Mouse (Mus musculus): ENCODE data around the gene Pth1r.
"Not testable (repeated sequence)": the region's sequence is repeated elsewhere in the genome, so short reads cannot be mapped to it uniquely, and the experiment has no call there.

Gene Pth1r

DNA sequence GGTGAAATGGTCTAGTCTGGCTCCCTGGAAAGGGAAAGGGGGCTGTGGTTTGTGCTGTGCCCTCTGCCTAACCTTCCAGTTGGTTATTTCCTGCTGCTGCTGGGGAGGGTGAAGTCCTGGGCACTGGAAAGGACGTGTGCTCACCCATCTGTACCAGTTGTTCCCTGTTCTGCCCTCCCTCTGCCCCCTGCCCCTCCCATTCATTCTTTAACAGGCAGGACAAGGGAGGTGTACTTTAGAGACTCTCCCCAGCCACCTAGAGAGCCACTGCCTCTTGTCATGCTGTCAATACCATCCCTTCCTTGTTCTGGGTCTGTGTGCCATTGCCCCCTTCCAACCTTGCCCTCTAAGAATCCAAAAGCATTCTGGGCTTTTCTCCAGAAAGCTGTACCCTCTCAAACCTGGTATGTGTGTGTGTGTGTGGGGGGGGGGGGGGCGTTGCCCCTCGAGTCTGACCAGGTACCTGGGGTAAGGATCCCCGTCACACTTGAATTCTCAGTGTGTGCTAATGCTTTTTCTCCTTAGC lies 63.3 kb downstream of the Pth1r start:
- DNase-seq (ENCODE audit: low spot score in 2 of 2): no peak

DNA sequence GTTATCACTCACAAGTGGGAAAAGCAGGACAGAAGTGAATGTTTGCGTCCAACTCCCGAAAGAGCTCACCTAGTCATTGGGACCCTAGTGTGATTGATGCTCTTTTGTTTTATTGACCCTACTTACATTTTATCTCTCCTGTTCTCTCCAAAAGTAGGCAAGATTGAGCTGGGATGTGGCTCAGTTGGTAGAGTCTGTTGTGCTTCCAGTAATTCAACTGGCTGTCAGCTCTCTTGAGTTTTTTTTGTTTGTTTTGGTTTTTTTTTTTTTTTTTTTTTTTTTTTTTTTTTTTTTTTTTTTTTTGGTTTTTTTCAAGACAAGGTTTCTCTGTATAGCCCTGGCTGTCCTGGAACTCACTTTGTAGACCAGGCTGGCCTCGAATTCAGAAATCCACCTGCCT lies 64.2 kb downstream of the Pth1r start:
- DNase-seq (ENCODE audit: low spot score in 2 of 2): not testable (repeated sequence)

DNA sequence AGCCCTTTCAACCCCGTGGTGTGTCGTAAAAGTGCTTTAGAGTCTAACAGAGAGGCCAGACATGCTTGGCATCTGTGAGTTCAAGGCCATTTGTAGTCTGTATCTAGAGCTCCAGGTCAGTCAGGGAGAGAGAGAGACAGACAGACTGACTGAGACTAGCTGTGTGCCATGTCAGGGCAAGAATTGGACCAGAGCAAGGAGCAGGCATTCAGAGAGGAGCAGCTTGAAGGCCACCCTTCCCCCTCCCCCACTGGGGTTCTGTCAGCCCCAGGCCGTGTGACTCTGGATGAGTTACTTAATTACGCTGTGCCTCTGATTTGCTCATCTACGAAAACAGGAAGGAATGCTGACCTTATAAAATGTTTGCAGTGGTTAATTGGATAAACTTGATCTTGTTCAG lies 64.7 kb downstream of the Pth1r start:
- DNase-seq (ENCODE audit: low spot score in 2 of 2): no peak

DNA sequence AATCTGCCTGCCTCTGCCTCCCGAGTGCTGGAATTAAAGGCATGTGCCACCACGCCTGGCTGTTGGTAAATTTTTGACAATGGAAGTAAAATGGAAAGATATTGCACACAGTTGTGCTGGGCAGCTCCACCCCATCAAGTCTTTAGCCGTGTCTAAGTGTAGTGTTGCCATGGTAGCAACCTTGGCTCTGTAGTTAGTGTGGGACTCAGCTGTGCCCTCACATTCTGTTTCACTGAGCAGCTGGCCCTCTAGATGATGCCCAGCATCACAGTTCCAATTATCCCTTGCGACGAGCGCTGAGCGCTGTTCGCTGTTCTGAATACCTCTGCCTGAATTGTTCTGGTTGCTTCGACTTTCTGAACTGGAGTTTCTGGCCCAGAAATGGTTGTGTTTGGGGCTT lies 65.1 kb downstream of the Pth1r start:
- DNase-seq (ENCODE audit: low spot score in 2 of 2): no peak

DNA sequence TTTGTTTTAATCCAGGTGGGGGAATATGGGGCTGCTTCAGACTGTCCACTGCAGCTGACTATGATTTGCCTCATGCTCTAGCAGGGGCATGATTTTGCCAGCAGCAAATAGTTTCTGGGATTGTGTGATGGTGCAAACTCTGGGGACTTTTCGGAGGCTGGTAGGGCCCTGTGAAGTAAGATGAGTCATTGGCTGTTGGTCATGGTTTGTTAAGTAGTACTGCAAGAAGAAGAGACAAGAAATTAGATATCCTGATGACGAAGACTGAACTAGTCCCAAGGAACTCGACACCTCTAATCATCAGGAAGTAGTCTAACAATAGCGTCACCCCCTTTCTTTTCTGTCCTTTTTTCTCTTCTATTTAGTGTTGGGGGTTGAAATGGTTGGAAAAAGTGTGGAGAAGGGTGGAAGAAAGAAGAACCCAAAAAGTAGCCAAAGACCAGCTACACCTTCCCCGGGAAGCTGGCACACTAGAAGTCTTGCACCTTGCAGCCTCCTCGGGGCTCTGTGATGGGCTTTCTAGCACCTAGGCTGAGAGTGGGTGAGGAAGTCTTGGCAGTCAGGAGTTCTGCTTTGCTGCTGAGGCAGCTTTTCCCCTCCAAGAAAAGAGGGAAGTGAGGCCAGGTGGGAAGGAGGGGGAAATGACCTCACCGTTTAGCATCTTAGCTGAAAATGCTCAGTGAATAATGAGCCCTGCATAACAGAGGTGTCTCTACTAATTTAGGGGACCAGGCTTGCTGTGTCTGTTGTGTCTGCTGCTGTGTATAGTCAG lies 66.0 kb downstream of the Pth1r start:
- DNase-seq (ENCODE audit: low spot score in 2 of 2): no peak

DNA sequence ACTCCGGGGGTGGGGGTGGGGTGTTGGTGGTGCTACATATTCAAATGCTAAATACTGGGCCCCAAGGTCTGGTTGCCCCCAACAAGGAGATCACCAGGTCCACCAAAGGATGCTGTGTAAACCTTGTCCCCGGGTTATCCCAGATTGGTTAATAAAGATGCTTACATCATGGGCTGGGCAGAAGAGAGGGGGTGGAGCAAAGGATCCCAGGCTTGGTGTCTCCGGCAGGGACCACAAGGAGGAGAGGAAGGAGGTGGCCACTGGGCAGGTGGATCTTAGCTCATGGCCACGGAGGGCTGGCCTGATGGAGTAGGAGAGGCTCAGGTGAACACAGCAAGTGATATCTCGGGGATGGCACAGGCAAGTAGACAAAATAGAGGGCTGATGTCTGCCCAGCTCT lies 68.1 kb downstream of the Pth1r start:
- no peak for DNase-seq (ENCODE audit: low spot score in 2 of 2)

DNA sequence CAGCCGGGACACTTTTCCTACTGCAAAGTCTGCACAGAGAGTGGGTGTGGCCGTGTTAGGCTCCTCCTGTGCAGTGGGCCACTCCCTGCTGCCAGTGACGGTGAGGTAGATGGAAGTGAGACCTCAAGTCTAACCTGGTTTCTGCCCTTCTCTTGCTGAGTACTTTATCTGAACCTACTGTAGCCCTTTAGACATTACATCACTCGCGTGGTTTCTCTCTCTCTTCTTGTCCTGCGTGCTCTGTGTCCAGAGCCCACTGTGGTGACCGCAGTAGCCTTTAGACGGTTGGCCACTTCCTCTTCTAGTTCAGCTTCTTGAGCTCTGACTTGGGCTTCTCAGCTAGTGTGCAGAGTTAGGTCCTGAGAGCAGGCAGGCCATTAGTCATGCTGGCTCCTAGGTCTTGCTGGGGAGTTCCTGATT lies 70.4 kb downstream of the Pth1r start:
- DNase-seq (ENCODE audit: low spot score in 2 of 2): no peak

DNA sequence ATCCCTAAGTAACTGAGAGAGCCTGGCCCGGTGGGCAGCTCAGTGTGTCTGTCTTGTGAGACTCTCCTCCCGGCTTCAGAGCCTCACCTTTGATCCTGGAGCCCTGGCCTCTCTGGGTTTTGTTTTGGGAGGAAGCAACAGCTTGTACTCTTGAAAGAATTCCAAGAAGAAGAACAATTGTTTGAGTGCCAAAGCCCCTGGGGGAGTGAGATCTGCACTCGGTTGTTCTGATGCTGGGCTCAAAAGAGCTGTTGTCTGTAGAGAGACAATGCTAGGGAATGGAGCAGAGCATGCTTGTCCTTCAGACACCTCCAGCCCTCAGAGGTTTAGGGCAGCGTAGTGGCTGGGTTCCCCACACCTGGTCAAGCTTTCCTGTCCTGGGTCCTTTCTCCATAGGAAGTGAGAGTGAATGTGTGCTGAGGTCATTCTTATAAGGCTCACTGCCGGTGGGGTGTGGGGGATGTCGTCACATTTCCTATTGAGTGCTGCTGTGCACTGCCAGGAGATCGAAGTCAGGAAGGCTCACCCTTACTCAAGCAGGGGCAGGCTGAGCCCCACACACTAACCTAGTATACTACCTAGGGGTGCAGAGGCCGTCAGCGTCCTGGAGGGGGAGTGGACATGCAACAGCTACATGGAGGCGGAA lies 73.7 kb downstream of the Pth1r start:
- no peak for DNase-seq (ENCODE audit: low spot score in 2 of 2)

DNA sequence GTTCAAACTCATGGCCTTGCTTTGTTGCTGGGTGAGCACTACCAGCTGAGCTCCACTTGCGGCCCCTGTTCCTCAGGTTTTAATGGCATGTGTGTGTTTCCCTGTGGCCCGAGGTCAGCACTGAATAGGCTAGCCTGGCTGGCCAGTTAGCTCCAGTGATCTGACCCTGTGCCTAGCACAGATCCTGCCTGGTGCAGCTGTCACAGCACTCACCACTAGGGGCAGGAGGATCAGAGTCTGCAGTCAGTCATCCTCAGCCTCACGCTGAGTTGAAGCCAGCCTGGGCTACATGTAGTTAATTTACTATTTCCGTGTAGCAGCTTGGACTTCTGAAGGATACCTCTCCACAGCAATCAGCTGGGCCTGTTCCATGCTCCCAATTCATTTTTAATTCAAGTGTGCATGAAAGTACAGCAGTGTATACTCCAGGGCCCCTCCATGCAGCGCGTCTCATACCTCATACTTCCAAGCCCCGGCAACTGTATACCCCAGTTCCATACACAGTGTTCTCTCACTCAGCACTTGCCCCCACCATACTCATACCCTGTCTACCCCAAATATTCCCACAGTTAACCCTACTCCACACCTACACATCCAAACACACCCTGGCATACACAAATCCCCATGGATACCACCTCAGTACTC lies 74.4 kb downstream of the Pth1r start:
- DNase-seq (ENCODE audit: low spot score in 2 of 2): no peak

All from urinary bladder, postnatal 36 days (tissue).